Mouse (Mus musculus): Measurements from ENCODE around the gene Tmem179b. TPM values are rescaled to one million over a fixed set of nuclear protein-coding genes. Genes with fewer than 3 reads are reported as not detected.
"Not testable (repeated sequence)": the region's sequence is repeated elsewhere in the genome, so short reads cannot be mapped to it uniquely, and the experiment has no call there.

Tmem179b gene
- polyA plus RNA-seq, 1 experiment from 2014 or later, result 49.5 TPM

- DNase-seq (ENCODE audit: extremely low spot score, low spot score), result no peak
- Histone ChIP-seq H3K36me3 (replicated peaks) (peaks cover 55% of the 10 kb centered on the region), H3K27ac (no peak overlapping the region), H3K4me3 (no peak overlapping the region), H3K9me3 (no peaks in the 10 kb centered on the region), H3K4me1 (peaks cover 44% of the 10 kb centered on the region), H3K27me3 (ENCODE audit: poor library complexity, severe bottlenecking) (no peaks in the 10 kb centered on the region)
- WGBS, result 91% methylated on average over 7 of the region's 7 CpGs
Observed at GRCm38 (mm10) chr19:8738911-8739310, 35.4 kb downstream of the Tmem179b start.

GRCm38 (mm10) chr19:8736160-8736467, 38.2 kb downstream of the Tmem179b start:
- Histone ChIP-seq H3K27ac (peak overlapping the region; percentile 88), H3K27me3 (ENCODE audit: poor library complexity, severe bottlenecking) (no peaks in the 10 kb centered on the region), H3K9me3 (no peaks in the 10 kb centered on the region), H3K4me1 (peaks cover 30% of the 10 kb centered on the region), H3K36me3 (replicated peaks) (peaks cover 41% of the 10 kb centered on the region), H3K4me3 (peak overlapping the region; percentile 88)
- 3% methylated on average over 11 of the region's 11 CpGs for WGBS
- no peak for DNase-seq (ENCODE audit: extremely low spot score, low spot score)

- peak; percentile 90 for DNase-seq (ENCODE audit: extremely low spot score, low spot score)
- Histone ChIP-seq H3K27ac (peak within 1 kb of the TSS; percentile 88), H3K36me3 (replicated peaks) (peaks cover 36% of the 10 kb centered on the region), H3K4me1 (peaks cover 24% of the 10 kb centered on the region), H3K27me3 (ENCODE audit: poor library complexity, severe bottlenecking) (no peaks in the 10 kb centered on the region), H3K9me3 (no peaks in the 10 kb centered on the region), H3K4me3 (peak within 1 kb of the TSS; percentile 88)
- whole genome bisulfite sequencing, result under 1% methylated on average over 32 of the region's 32 CpGs
Observed at GRCm38 (mm10) chr19:8735389-8736159, 38.7 kb downstream of the Tmem179b start, which contains the start of gene Wdr74. Gene Wdr74, plus strand, starts transcription at chr19:8735827.

GRCm38 (mm10) chr19:8734334-8734733, 39.9 kb downstream of the Tmem179b start:
- Histone ChIP-seq H3K27me3 (ENCODE audit: poor library complexity, severe bottlenecking) (no peaks in the 10 kb centered on the region), H3K4me3 (no peak overlapping the region; the same call in 1 of the 2 replicates), H3K9me3 (no peaks in the 10 kb centered on the region), H3K36me3 (replicated peaks) (peaks cover 23% of the 10 kb centered on the region), H3K4me1 (peaks cover 17% of the 10 kb centered on the region), H3K27ac (no peak overlapping the region)
- no peak for DNase-seq (ENCODE audit: extremely low spot score, low spot score)
- WGBS, result 77% methylated on average over 3 of the region's 3 CpGs

- WGBS, result 53% methylated on average over 3 of the region's 3 CpGs
- not testable (repeated sequence) for H3K27ac ChIP-seq
Observed at GRCm38 (mm10) chr19:8728335-8729099, 45.8 kb downstream of the Tmem179b start.

GRCm38 (mm10) chr19:8727495-8728114, 46.7 kb downstream of the Tmem179b start:
- Histone ChIP-seq H3K27me3 (ENCODE audit: poor library complexity, severe bottlenecking) (no peaks in the 10 kb centered on the region), H3K27ac (no peak overlapping the region), H3K4me1 (peaks cover 21% of the 10 kb centered on the region), H3K36me3 (replicated peaks) (peaks cover 34% of the 10 kb centered on the region), H3K9me3 (no peaks in the 10 kb centered on the region), H3K4me3 (no peak overlapping the region)
- no peak for DNase-seq (ENCODE audit: extremely low spot score, low spot score)
- WGBS, result 23% methylated on average over 5 of the region's 5 CpGs

More at GRCm38 (mm10) chr19:8728335-8729099, 45.8 kb downstream of the Tmem179b start:
- H3K4me3 ChIP-seq; H3K27me3 ChIP-seq (ENCODE audit: poor library complexity, severe bottlenecking); DNase-seq (ENCODE audit: extremely low spot score, low spot score); H3K9me3 ChIP-seq: not testable (repeated sequence)
- H3K36me3 ChIP-seq (replicated peaks), result peaks cover 34% of the 10 kb centered on the region
- peaks cover 21% of the 10 kb centered on the region for H3K4me1 ChIP-seq

GRCm38 (mm10) chr19:8726609-8727390, 47.5 kb downstream of the Tmem179b start:
- no peak for DNase-seq (ENCODE audit: extremely low spot score, low spot score)
- Histone ChIP-seq H3K4me1 (peaks cover 28% of the 10 kb centered on the region), H3K36me3 (replicated peaks) (peaks cover 34% of the 10 kb centered on the region), H3K9me3 (no peaks in the 10 kb centered on the region), H3K4me3 (peak overlapping the region; percentile 66), H3K27ac (no peak overlapping the region), H3K27me3 (ENCODE audit: poor library complexity, severe bottlenecking) (no peaks in the 10 kb centered on the region)
- WGBS, result 16% methylated on average over 3 of the region's 3 CpGs

- 63% methylated on average over 4 of the region's 4 CpGs for WGBS
- H3K36me3 ChIP-seq (replicated peaks), result peaks cover 34% of the 10 kb centered on the region
- peak overlapping the region; percentile 97 for H3K27ac ChIP-seq
- no peaks in the 10 kb centered on the region for H3K9me3 ChIP-seq
- peak overlapping the region; percentile 66 for H3K4me3 ChIP-seq
- peaks cover 36% of the 10 kb centered on the region for H3K4me1 ChIP-seq
- H3K27me3 ChIP-seq (ENCODE audit: poor library complexity, severe bottlenecking), result no peaks in the 10 kb centered on the region
- DNase-seq (ENCODE audit: extremely low spot score, low spot score), result no peak
Observed at GRCm38 (mm10) chr19:8725081-8725613, 49.1 kb downstream of the Tmem179b start.

GRCm38 (mm10) chr19:8724392-8724791, 49.9 kb downstream of the Tmem179b start:
- no peak for DNase-seq (ENCODE audit: extremely low spot score, low spot score)
- Histone ChIP-seq H3K27ac (peak overlapping the region; percentile 97), H3K36me3 (replicated peaks) (peaks cover 34% of the 10 kb centered on the region), H3K4me1 (peaks cover 36% of the 10 kb centered on the region), H3K9me3 (no peaks in the 10 kb centered on the region), H3K4me3 (peak overlapping the region; percentile 66), H3K27me3 (ENCODE audit: poor library complexity, severe bottlenecking) (no peaks in the 10 kb centered on the region)
- 6% methylated on average over 2 of the region's 2 CpGs for WGBS

- Histone ChIP-seq H3K4me3 (peak overlapping the region; percentile 66), H3K27me3 (ENCODE audit: poor library complexity, severe bottlenecking) (no peaks in the 10 kb centered on the region), H3K4me1 (peaks cover 36% of the 10 kb centered on the region), H3K9me3 (no peaks in the 10 kb centered on the region), H3K27ac (peak overlapping the region; percentile 97), H3K36me3 (replicated peaks) (peaks cover 34% of the 10 kb centered on the region)
- DNase-seq (ENCODE audit: extremely low spot score, low spot score), result no peak
- under 1% methylated on average over 20 of the region's 20 CpGs for WGBS
Observed at GRCm38 (mm10) chr19:8723574-8724346, 50.5 kb downstream of the Tmem179b start.

DNA sequence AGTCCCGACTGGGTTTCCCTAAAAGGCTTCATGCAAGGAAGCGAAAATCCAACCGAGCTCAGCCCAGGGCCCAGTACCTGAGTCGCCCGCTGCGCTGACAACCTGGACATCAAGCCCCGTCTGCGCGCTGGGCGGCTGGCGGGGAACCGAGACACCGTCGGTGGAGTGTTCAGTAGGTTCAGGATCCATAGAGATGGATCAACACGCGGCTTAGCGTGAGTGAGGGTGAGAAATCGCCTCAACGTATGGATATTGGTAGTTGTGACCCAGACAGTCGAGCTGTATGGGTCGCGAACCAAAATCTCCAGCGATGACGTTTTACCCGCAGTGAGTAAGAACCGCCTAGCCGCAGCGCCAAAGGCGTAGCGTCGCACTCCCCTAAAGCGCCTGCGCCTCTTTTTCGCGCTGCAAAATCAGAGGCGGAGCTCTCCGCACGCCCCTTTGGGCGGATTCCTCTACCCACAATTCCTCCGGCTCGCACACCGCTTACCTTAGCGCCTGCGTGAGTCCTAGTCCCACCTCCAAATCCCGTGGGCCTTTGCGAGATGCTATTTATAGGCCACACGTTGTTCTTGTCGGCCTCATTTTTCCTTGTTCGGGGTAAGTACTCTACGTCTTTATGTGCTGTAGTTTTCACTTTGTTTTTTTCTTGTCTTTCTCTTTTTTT, 51.2 kb downstream of the Tmem179b start, which contains the start of gene Slc3a2:
Gene Slc3a2, minus strand, starts transcription at position 463 of the 667 bp plus-strand sequence.
- Histone ChIP-seq H3K9me3 (no peaks in the 10 kb centered on the region), H3K27me3 (ENCODE audit: poor library complexity, severe bottlenecking) (no peaks in the 10 kb centered on the region), H3K4me1 (peaks cover 36% of the 10 kb centered on the region), H3K27ac (peak within 1 kb of the TSS; percentile 97), H3K36me3 (replicated peaks) (peaks cover 34% of the 10 kb centered on the region), H3K4me3 (peak within 1 kb of the TSS; percentile 66)
- WGBS, result under 1% methylated on average over 50 of the region's 50 CpGs
- peak; percentile 97 for DNase-seq (ENCODE audit: extremely low spot score, low spot score)
